Mouse (Mus musculus) olfactory bulb, adult 2 months (tissue): Measurements from ENCODE around the gene Uts2r.

Experiments used
- CTCF ChIP-seq: fragments of 200-500 bp; IDR thresholded peaks from 2 replicates; pipeline ENCODE4 v1.5.1; 2012; ENCODE audit warnings: low read depth, mild to moderate bottlenecking, low read length, moderate library complexity; ENCODE audit not compliant: insufficient read depth
- POLR2A ChIP-seq: fragments of 200-500 bp; IDR thresholded peaks from 2 replicates; pipeline ENCODE4 v1.6.1; 2012; ENCODE audit warnings: mild to moderate bottlenecking, low read depth, low read length, moderate library complexity; ENCODE audit not compliant: insufficient read depth

DNA sequence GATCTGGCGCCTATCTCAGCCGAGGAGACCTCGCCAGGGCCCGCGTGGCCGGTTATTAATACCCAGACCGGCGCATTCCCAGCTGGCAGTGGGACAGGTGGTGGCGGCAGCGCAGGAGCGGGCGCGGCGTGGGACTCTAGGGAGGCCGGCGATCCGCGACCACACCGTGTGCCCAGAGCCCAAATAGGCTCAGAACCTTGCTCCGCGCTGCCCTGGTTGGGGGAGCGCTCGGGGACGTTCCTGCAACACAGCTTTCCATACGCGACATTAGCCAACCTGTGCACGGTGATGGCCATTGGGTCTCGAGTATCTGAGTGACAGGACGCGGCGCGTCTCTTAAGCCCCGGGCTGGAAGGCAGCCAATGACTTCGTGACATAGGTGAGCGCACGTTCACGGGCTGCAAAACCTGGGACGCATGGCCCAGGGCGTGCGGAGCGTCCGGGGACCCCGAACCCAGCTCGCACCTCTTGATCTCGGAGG lies 3.6 kb upstream of the Uts2r start:
- TF ChIP-seq CTCF (no peak), POLR2A (no peak)
